Mouse (Mus musculus): ENCODE measurements at regions not wholly inside any gene's neighbourhood (a gene's known extent, or its start where the extent isn't known, plus 50 kb on each side); places are given as distances from the start of the nearest gene placed in this dataset.

- no peaks in the 10 kb centered on the region for H3K27me3 ChIP-seq (ENCODE audit: insufficient read depth, low read length)
- H3K9ac ChIP-seq (replicated peaks; ENCODE audit: low read length, poor library complexity, severe bottlenecking), result no peak overlapping the region
- H3K4me3 ChIP-seq (ENCODE audit: low read depth, low read length), result no peak overlapping the region
- H3K36me3 ChIP-seq (ENCODE audit: insufficient read depth, low read length), result no peaks in the 10 kb centered on the region
- no peak overlapping the region for H3K27ac ChIP-seq (ENCODE audit: low read depth, low read length)
- TF ChIP-seq CTCF (IDR thresholded peaks at IDR 0.05), result no peak
- no peak overlapping the region for H3K4me2 ChIP-seq (ENCODE audit: low read depth, low read length, poor library complexity, severe bottlenecking)
- no peaks in the 10 kb centered on the region for H3K4me1 ChIP-seq (ENCODE audit: insufficient read depth, low read length)
- WGBS, result 81% methylated on average over 8 of the region's 8 CpGs
- ATAC-seq (ENCODE audit: low FRiP score) (no peak), DNase-seq (ENCODE audit: low spot score) (no peak)
- no peaks in the 10 kb centered on the region for H3K9me3 ChIP-seq (ENCODE audit: low read length)
Observed at GRCm38 (mm10) chr8:26852921-26853320, 124.2 kb upstream of the Zfp703 start.

GRCm38 (mm10) chr8:26854557-26855238 lies 122.4 kb upstream of the Zfp703 start:
- Histone ChIP-seq H3K4me1 (ENCODE audit: insufficient read depth, low read length) (no peaks in the 10 kb centered on the region), H3K36me3 (ENCODE audit: insufficient read depth, low read length) (no peaks in the 10 kb centered on the region)
- ATAC-seq (ENCODE audit: low FRiP score), result no peak

GRCm38 (mm10) chr8:26855256-26855655 lies 121.9 kb upstream of the Zfp703 start:
- Histone ChIP-seq H3K27ac (ENCODE audit: low read depth, low read length) (no peak overlapping the region), H3K9me3 (ENCODE audit: low read length) (no peaks in the 10 kb centered on the region), H3K4me1 (ENCODE audit: insufficient read depth, low read length) (no peaks in the 10 kb centered on the region), H3K4me3 (ENCODE audit: low read depth, low read length) (no peak overlapping the region), H3K36me3 (ENCODE audit: insufficient read depth, low read length) (no peaks in the 10 kb centered on the region), H3K4me2 (ENCODE audit: low read depth, low read length, poor library complexity, severe bottlenecking) (no peak overlapping the region), H3K27me3 (ENCODE audit: insufficient read depth, low read length) (no peaks in the 10 kb centered on the region), H3K9ac (replicated peaks; ENCODE audit: low read length, poor library complexity, severe bottlenecking) (no peak overlapping the region)
- no peak for DNase-seq (ENCODE audit: low spot score)
- 76% methylated on average over 6 of the region's 6 CpGs for WGBS
- ATAC-seq (ENCODE audit: low FRiP score), result no peak
- no peak for TF ChIP-seq CTCF (IDR thresholded peaks at IDR 0.05)

More at GRCm38 (mm10) chr8:26854557-26855238, 122.4 kb upstream of the Zfp703 start:
- WGBS, result 77% methylated on average over 12 of the region's 12 CpGs
- Histone ChIP-seq H3K4me2 (ENCODE audit: low read depth, low read length, poor library complexity, severe bottlenecking) (no peak overlapping the region), H3K9ac (replicated peaks; ENCODE audit: low read length, poor library complexity, severe bottlenecking) (no peak overlapping the region), H3K9me3 (ENCODE audit: low read length) (no peaks in the 10 kb centered on the region), H3K4me3 (ENCODE audit: low read depth, low read length) (no peak overlapping the region), H3K27ac (ENCODE audit: low read depth, low read length) (no peak overlapping the region), H3K27me3 (ENCODE audit: insufficient read depth, low read length) (no peaks in the 10 kb centered on the region)
- TF ChIP-seq CTCF (IDR thresholded peaks at IDR 0.05), result no peak
- DNase-seq (ENCODE audit: low spot score), result no peak

GRCm38 (mm10) chr8:26864571-26864970 lies 112.6 kb upstream of the Zfp703 start:
- H3K36me3 ChIP-seq (ENCODE audit: insufficient read depth, low read length), result no peaks in the 10 kb centered on the region
- H3K9me3 ChIP-seq (ENCODE audit: low read length), result no peaks in the 10 kb centered on the region
- no peak for TF ChIP-seq CTCF (IDR thresholded peaks at IDR 0.05)
- H3K4me3 ChIP-seq (ENCODE audit: low read depth, low read length), result no peak overlapping the region
- H3K4me2 ChIP-seq (ENCODE audit: low read depth, low read length, poor library complexity, severe bottlenecking), result no peak overlapping the region
- no peak overlapping the region for H3K9ac ChIP-seq (replicated peaks; ENCODE audit: low read length, poor library complexity, severe bottlenecking)
- no peak for DNase-seq (ENCODE audit: low spot score)
- no peak for ATAC-seq (ENCODE audit: low FRiP score)
- H3K27me3 ChIP-seq (ENCODE audit: insufficient read depth, low read length), result no peaks in the 10 kb centered on the region
- H3K27ac ChIP-seq (ENCODE audit: low read depth, low read length), result no peak overlapping the region
- no peaks in the 10 kb centered on the region for H3K4me1 ChIP-seq (ENCODE audit: insufficient read depth, low read length)
- 92% methylated on average over 2 of the region's 2 CpGs for WGBS

GRCm38 (mm10) chr8:26864971-26865370 lies 112.2 kb upstream of the Zfp703 start:
- Histone ChIP-seq H3K27me3 (ENCODE audit: insufficient read depth, low read length) (no peaks in the 10 kb centered on the region), H3K9ac (replicated peaks; ENCODE audit: low read length, poor library complexity, severe bottlenecking) (no peak overlapping the region), H3K4me2 (ENCODE audit: low read depth, low read length, poor library complexity, severe bottlenecking) (no peak overlapping the region), H3K4me1 (ENCODE audit: insufficient read depth, low read length) (no peaks in the 10 kb centered on the region), H3K9me3 (ENCODE audit: low read length) (no peaks in the 10 kb centered on the region), H3K4me3 (ENCODE audit: low read depth, low read length) (no peak overlapping the region), H3K36me3 (ENCODE audit: insufficient read depth, low read length) (no peaks in the 10 kb centered on the region), H3K27ac (ENCODE audit: low read depth, low read length) (no peak overlapping the region)
- TF ChIP-seq CTCF (IDR thresholded peaks at IDR 0.05), result no peak
- DNase-seq (ENCODE audit: low spot score) (no peak), ATAC-seq (ENCODE audit: low FRiP score) (no peak)
- WGBS, result 90% methylated on average over 10 of the region's 10 CpGs

GRCm38 (mm10) chr8:26868101-26868848 lies 108.8 kb upstream of the Zfp703 start:
- WGBS, result 47% methylated on average over 6 of the region's 6 CpGs
- Histone ChIP-seq H3K36me3 (ENCODE audit: insufficient read depth, low read length) (no peaks in the 10 kb centered on the region), H3K9me3 (ENCODE audit: low read length) (no peaks in the 10 kb centered on the region), H3K27me3 (ENCODE audit: insufficient read depth, low read length) (no peaks in the 10 kb centered on the region), H3K4me3 (ENCODE audit: low read depth, low read length) (no peak overlapping the region), H3K4me1 (ENCODE audit: insufficient read depth, low read length) (no peaks in the 10 kb centered on the region), H3K4me2 (ENCODE audit: low read depth, low read length, poor library complexity, severe bottlenecking) (no peak overlapping the region), H3K9ac (replicated peaks; ENCODE audit: low read length, poor library complexity, severe bottlenecking) (no peak overlapping the region), H3K27ac (ENCODE audit: low read depth, low read length) (no peak overlapping the region)
- ATAC-seq (ENCODE audit: low FRiP score) (no peak), DNase-seq (ENCODE audit: low spot score) (no peak)
- no peak for TF ChIP-seq CTCF (IDR thresholded peaks at IDR 0.05)
